Comparison of ENCODE assay signal across 19 mouse cellular contexts in the genomic region with DNA sequence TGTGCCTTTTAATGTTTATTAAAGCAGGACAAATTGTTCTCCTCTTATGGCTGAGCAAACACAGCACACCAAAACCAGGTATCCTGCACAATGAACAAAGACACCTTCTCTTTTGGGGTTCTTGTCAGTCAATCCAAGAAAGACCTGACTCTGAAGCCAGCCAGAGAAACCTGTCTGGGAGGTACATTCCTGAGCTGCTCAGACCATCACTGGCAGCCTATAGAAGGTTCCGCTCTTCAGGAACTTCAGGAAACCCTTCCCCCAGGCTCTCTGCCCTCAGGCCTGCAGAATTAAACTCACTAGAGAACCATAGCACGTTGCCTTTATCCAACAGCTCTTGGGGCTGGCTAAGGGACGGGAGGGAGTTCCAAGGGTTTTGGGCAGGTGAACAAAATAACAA.
"Had no signal": no experiment of that assay in that cellular context is flagged by ENCODE, and none has a peak within 500 bp of the region (broad histone marks: within the 10 kb centered on the region; RNA-seq: fewer than 3 reads in every experiment).

No protein-coding gene starts in this region.

- H3K4me1 ChIP-seq: liver, embryonic 12.5 days had no signal

- H3K9ac ChIP-seq: liver, embryonic 12.5 days; liver, embryonic 14.5 days; midbrain, embryonic 12.5 days; neural tube, embryonic 13.5 days; neural tube, embryonic 15.5 days had no signal

- H3K27ac ChIP-seq: liver, embryonic 12.5 days; liver, embryonic 14.5 days; midbrain, embryonic 10.5 days; midbrain, embryonic 12.5 days; neural tube, embryonic 13.5 days; neural tube, embryonic 15.5 days had no signal

- ATAC-seq: liver, embryonic 12.5 days; midbrain, embryonic 16.5 days had no signal

- DNase-seq: lung, adult 18-20 months; lung, postnatal 4 days; midbrain, embryonic 14.5 days; retina, postnatal 1 day; right cerebral cortex, adult 18-20 months; right cerebral cortex, postnatal 25 days; right cerebral cortex, postnatal 4 days; spleen, adult 18-20 months; thymus, adult 18-20 months; thymus, postnatal 14 days; thymus, postnatal 36 days had no signal

- H3K9me3 ChIP-seq: liver, embryonic 12.5 days; midbrain, embryonic 10.5 days; midbrain, embryonic 12.5 days; neural tube, embryonic 13.5 days; neural tube, embryonic 15.5 days had no signal

- H3K4me3 ChIP-seq: liver, embryonic 12.5 days; midbrain, embryonic 10.5 days; midbrain, embryonic 12.5 days; myocyte; neural tube, embryonic 13.5 days; neural tube, embryonic 15.5 days had no signal

- H3K36me3 ChIP-seq: liver, embryonic 12.5 days; midbrain, embryonic 10.5 days; midbrain, embryonic 12.5 days; neural tube, embryonic 13.5 days; neural tube, embryonic 15.5 days had no signal

- H3K4me2 ChIP-seq: liver, embryonic 12.5 days; midbrain, embryonic 12.5 days; neural tube, embryonic 13.5 days; neural tube, embryonic 15.5 days had no signal
